In genomic region chr13:41855206-41856185, GRCm38 (mm10) we compare ENCODE assay signal across 10 mouse cellular contexts. TPM values are rescaled to one million over a fixed set of nuclear protein-coding genes. Genes with fewer than 3 reads are reported as not detected.
DNase-seq lines count a peak whose midpoint lies in the region; ATAC-seq lines count a peak whose summit lies in the region.
"Had no signal": no experiment of that assay in that cellular context is flagged by ENCODE, and none has a peak within 500 bp of the region (broad histone marks: within the 10 kb centered on the region; RNA-seq: fewer than 3 reads in every experiment).

No protein-coding gene starts in this region.

- ATAC-seq in heart, embryonic 15.5 days (replicated peaks; ENCODE audit: insufficient number of reproducible peaks, insufficient read depth, low FRiP score, low read depth) = no peak; the same call in 1 of the 2 replicates
- ATAC-seq in inflammation-experienced regulatory T-cells, adult 6 months = no peak
- ATAC-seq in midbrain, embryonic 14.5 days (ENCODE audit: low FRiP score, low TSS enrichment) = no peak
- ATAC-seq: intestine, postnatal 0 days had no signal

- H3K4me3 ChIP-seq in heart, embryonic 15.5 days = no peak overlapping the region
- no peak overlapping the region for H3K4me3 ChIP-seq in brown adipose tissue, adult 24 weeks (ENCODE audit: insufficient read depth, low read depth, low read length)
- H3K4me3 ChIP-seq in midbrain, embryonic 14.5 days (replicated peaks; ENCODE audit: low read depth, low read length) = no peak overlapping the region

- no peak overlapping the region for H3K9ac ChIP-seq in heart, embryonic 15.5 days
- no peak overlapping the region for H3K9ac ChIP-seq in midbrain, embryonic 14.5 days (replicated peaks; ENCODE audit: low read length)

- intact Hi-C loops in heart, postnatal 25 days (cut with DNase I) = no loop called here
- intact Hi-C loops in heart, postnatal 36 days (cut with DNase I) = no loop called here

- peaks cover 6% of the 10 kb centered on the region; the same call in 1 of the 2 replicates for H3K4me1 ChIP-seq in heart, embryonic 15.5 days (replicated peaks)
- H3K4me1 ChIP-seq in brown adipose tissue, adult 24 weeks (ENCODE audit: control insufficient read depth, insufficient read depth, insufficient read length, low read length) = peaks cover 9% of the 10 kb centered on the region
- H3K4me1 ChIP-seq in midbrain, embryonic 14.5 days (ENCODE audit: control insufficient read depth, insufficient read depth, low read length) = no peaks in the 10 kb centered on the region

- peak overlapping the region; percentile 33; the same call in 1 of the 2 replicates for H3K27ac ChIP-seq in heart, embryonic 15.5 days
- peak overlapping the region; percentile 61 for H3K27ac ChIP-seq in brown adipose tissue, adult 24 weeks (replicated peaks; ENCODE audit: low read depth, low read length)
- H3K27ac ChIP-seq in midbrain, embryonic 14.5 days (replicated peaks; ENCODE audit: low read depth, low read length) = no peak overlapping the region

- H3K27me3 ChIP-seq in heart, embryonic 15.5 days = no peaks in the 10 kb centered on the region
- H3K27me3 ChIP-seq in midbrain, embryonic 14.5 days (ENCODE audit: control insufficient read depth, insufficient read depth, low read length) = no peaks in the 10 kb centered on the region

- WGBS in heart, embryonic 15.5 days = 64% methylated on average over 13 of the region's 13 CpGs
- WGBS in midbrain, embryonic 14.5 days = 54% methylated on average over 13 of the region's 13 CpGs

- no peaks in the 10 kb centered on the region for H3K36me3 ChIP-seq in heart, embryonic 15.5 days
- H3K36me3 ChIP-seq in midbrain, embryonic 14.5 days (ENCODE audit: control insufficient read depth, insufficient read depth, low read length) = no peaks in the 10 kb centered on the region

- DNase-seq in heart, postnatal 25 days (ENCODE audit: low spot score) = no peak
- DNase-seq in heart, postnatal 36 days = peak; percentile 7 to 14
- DNase-seq in lung, postnatal 4 days = peak; percentile 30 to 48
- DNase-seq in testis, postnatal 10 days (ENCODE audit: low spot score) = no peak
- DNase-seq in midbrain, embryonic 14.5 days = no peak
- DNase-seq: gastrocnemius, postnatal 36 days had no signal

- H3K9me3 ChIP-seq in heart, embryonic 15.5 days (replicated peaks) = no peaks in the 10 kb centered on the region
- H3K9me3 ChIP-seq in midbrain, embryonic 14.5 days (ENCODE audit: control insufficient read depth, low read length) = no peaks in the 10 kb centered on the region

- no peak overlapping the region for H3K4me2 ChIP-seq in heart, embryonic 15.5 days
- no peak overlapping the region for H3K4me2 ChIP-seq in midbrain, embryonic 14.5 days (ENCODE audit: low read length)

RNA-seq across cellular contexts. Expression of gene Adtrp, which starts 8.0 kb away (rescaled TPM):
- 0.20 and 0.29 TPM in 2 replicates for polyA plus RNA-seq in heart, embryonic 15.5 days (2015; fragmentation: Nextera tagmentation; extraction: Ambion mirVana)
- total RNA-seq in heart, postnatal 25 days (2021) = under 1 TPM; 0.98 to 0.99 TPM
- 103 and 115 TPM in 2 replicates for polyA plus RNA-seq in brown adipose tissue, adult 24 weeks (2012; ENCODE audit: insufficient read depth, insufficient read length, missing spikeins)
- total RNA-seq in heart, postnatal 36 days (2021) = 1 to 10 TPM in 1 of 2 experiments, under 1 TPM in 1; 0.79 to 2.6 TPM
- polyA plus RNA-seq in inflammation-experienced regulatory T-cells, adult 6 months (2017; shearing (Covaris generic)) = not detected
- polyA plus RNA-seq in midbrain, embryonic 14.5 days (2014; fragmentation: Nextera tagmentation; extraction: Ambion mirVana) = not detected in 2 replicates

Comparison
In these comparisons a context has a peak if more than half of its experiments do, and no peak if none do; other contexts are left out.
1. DNase-seq: peak in heart, postnatal 36 days (2 of 2) and lung, postnatal 4 days (2 of 2); none in heart, postnatal 25 days (single experiment), testis, postnatal 10 days (single experiment) and midbrain, embryonic 14.5 days (single experiment).
2. RNA of gene Adtrp, which starts 8.0 kb away (polyA plus RNA-seq): 103 to 115 TPM in brown adipose tissue, adult 24 weeks; 0.20 to 0.29 TPM in heart, embryonic 15.5 days, not detected in inflammation-experienced regulatory T-cells, adult 6 months and not detected in midbrain, embryonic 14.5 days; every median in the first group is over 10 times any median in the second.